Mouse (Mus musculus) liver, adult (tissue): ENCODE measurements around the gene Itpr2.

Experiments
- GATA4 ChIP-seq: IDR thresholded peaks from 2 replicates; pipeline ENCODE4 v1.6.1; 2014; ENCODE audit warnings: mild to moderate bottlenecking, low read length; ENCODE audit not compliant: insufficient replicate concordance

The Itpr2 gene

GRCm38 (mm10) chr6:146387039-146387713 is 114.8 kb downstream of the Itpr2 start:
- no peak for TF ChIP-seq GATA4

- no peak for TF ChIP-seq GATA4
These were observed 122.8 kb downstream of the Itpr2 start for GRCm38 (mm10) chr6:146379263-146379662.

- no peak for TF ChIP-seq GATA4
These were observed 130.5 kb downstream of the Itpr2 start for GRCm38 (mm10) chr6:146371511-146371910.

GRCm38 (mm10) chr6:146366180-146366579 is 135.8 kb downstream of the Itpr2 start:
- no peak for TF ChIP-seq GATA4

GRCm38 (mm10) chr6:146357911-146358310 is 144.1 kb downstream of the Itpr2 start:
- TF ChIP-seq GATA4: no peak

- TF ChIP-seq GATA4: no peak
These were observed 149.7 kb downstream of the Itpr2 start for GRCm38 (mm10) chr6:146352258-146352805.

GRCm38 (mm10) chr6:146351816-146352215 is 150.2 kb downstream of the Itpr2 start:
- TF ChIP-seq GATA4: no peak

- no peak for TF ChIP-seq GATA4
These were observed 154.5 kb downstream of the Itpr2 start for GRCm38 (mm10) chr6:146347568-146347967.

- TF ChIP-seq GATA4: no peak
These were observed 155.4 kb downstream of the Itpr2 start for GRCm38 (mm10) chr6:146346545-146347195.

- TF ChIP-seq GATA4: no peak
These were observed 157.3 kb downstream of the Itpr2 start for GRCm38 (mm10) chr6:146344732-146345131.

- no peak for TF ChIP-seq GATA4
These were observed 158.2 kb downstream of the Itpr2 start for GRCm38 (mm10) chr6:146343671-146344384.

- TF ChIP-seq GATA4: no peak
These were observed 159.0 kb downstream of the Itpr2 start for GRCm38 (mm10) chr6:146342995-146343394.

- TF ChIP-seq GATA4: no peak
These were observed 160.1 kb downstream of the Itpr2 start for GRCm38 (mm10) chr6:146341934-146342333.

GRCm38 (mm10) chr6:146341413-146341812 is 160.6 kb downstream of the Itpr2 start:
- no peak for TF ChIP-seq GATA4

GRCm38 (mm10) chr6:146340951-146341350 is 161.1 kb downstream of the Itpr2 start:
- TF ChIP-seq GATA4: no peak

- TF ChIP-seq GATA4: no peak
These were observed 162.2 kb downstream of the Itpr2 start for GRCm38 (mm10) chr6:146339779-146340178.
